Mouse (Mus musculus) spleen, postnatal 36 days (tissue): ENCODE results near the gene Igsf8.

Experiments used
- DNase-seq, 2 experiments: peaks; one replicate each; pipeline ENCODE4 v3.0.0; 2022; ENCODE audit warnings: low spot score in 2 of 2, mixed read lengths in 1 of 2

Gene Igsf8

DNA sequence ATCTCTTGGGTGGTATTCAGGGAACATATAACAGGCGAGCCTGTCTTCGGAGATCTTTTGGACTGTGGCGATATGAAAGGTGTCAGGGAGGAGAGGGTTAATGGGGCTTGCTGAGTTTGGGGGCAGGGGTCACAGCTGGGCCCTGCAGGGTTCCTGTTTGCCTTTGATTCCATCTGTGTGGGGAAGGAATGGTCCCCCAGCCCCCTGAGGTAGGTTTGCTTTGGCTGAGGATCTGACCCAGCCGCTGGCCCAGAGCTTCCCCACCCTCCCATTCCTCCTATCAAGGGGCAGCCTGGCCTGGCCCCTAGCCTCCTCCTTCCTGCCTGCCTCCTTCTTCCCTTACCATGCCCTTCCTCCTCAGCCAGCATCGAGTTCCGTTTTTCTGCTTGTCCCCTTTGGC is 41.4 kb downstream of the Igsf8 start:
- no peak for DNase-seq

DNA sequence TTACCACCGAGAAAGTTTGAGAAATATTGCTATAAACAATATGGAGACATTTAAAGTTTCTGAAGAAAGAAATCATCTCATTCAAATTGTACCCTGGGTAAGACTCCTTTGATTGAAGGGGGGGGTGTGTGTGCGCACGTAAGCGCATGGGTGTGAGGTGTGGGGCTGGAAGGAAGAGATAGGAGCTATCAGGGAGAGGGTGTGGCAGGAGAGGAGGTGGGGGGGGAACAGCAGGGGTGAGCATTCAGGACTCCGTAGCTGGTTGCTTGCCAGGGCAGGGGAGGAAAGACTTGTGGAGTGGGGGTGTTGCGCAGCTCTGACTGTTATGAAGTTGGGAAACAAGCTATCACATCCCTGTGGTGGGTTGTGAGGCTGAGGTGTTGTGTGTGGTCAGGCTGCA is 43.0 kb downstream of the Igsf8 start:
- no peak for DNase-seq

DNA sequence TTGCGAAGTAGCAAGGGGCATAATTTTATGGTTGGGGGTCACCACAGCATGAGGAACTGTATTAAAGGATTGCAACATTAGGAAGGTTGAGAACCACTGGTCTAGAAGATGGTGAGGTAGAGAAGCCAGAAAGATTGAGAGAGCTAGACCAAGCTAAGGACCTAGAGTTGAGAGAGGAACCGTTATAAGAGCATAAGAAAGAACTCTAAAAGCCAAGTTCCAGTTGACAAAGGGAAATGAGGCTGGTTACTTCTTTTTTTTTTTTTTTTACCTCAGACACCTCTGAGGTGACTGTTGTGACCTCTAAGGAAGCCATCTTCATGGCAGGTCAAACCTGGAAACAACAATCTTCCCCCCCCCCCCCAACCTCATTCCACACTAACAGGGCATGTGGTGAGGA is 43.7 kb downstream of the Igsf8 start:
- DNase-seq, result no peak

DNA sequence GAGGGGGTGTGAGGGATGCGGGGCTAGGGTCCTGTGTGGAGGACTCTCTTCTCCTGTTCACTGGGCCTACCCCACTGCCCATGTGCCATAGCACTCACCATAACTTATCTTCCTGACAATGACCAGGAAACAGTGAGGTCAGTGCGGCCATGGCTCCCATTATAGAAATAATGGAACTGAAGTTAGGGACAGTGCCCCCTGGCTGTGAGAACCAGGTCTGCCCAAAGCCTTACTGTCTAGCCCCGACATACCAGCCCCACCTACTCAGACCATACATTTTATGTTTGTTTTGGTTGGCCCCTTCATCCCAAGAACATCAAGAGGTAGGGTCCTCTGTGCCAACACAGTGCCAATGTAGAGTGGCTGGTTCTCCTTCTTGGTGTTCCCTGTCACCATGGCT is 44.2 kb downstream of the Igsf8 start:
- DNase-seq, result no peak

DNA sequence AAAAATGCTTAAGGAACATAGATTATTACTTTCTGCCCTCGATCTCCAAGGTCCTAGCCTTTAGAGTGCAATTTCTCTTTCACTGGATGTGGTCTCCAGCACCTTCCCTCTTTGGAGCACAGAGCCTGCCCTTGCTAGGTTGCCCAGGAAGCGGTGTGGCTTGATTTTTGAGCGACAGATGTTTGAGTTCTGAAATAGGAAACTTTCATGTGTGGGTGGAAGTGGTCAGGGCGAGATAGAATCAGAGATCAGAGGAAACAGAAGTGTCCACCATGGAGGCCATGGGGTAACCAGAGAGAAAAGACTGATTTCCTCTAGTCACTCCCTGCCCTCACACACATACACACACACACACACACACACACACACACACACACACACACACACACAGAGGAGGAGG is 44.8 kb downstream of the Igsf8 start:
- peak in 1 of 2 experiments; percentile 15 for DNase-seq

DNA sequence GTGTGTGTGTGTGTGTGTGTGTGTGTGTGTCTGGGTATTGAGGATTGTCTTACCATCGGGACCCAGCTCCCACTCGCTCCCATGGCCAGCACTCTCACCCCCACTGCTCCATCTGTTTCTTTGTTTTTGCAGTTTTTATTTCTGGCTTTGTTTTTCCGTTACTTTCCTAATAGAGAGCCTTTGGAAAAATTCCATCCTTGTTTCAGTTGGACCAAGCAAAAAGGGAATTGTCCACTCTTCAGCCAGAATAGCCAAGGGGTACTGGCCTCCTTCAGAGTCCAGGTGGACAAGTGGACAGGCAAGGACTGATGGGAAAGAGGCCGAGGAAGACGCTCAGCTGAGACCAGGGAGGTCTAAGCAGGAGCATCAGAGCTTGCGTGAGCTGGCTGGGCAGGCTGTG is 45.4 kb downstream of the Igsf8 start:
- no peak for DNase-seq

DNA sequence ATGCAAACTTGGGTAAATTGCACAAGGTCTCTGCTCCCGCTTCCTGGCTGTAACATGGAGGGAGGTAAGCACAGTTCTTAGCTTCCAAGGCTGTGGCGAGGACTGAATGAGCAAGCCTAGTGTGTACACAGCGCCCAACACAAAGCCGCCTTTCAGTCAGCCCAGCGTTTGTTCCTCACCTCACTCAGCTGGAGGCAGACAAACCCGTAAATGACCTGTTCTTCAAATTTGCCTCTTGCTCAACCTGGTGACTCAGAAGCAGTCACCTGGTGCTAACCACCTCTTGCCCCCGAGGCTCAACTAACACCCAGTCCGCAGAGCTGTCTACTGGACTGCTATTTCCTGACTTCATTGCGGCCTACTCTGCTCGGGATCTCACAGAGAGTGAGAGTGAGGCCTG is 46.5 kb downstream of the Igsf8 start:
- DNase-seq, result no peak

DNA sequence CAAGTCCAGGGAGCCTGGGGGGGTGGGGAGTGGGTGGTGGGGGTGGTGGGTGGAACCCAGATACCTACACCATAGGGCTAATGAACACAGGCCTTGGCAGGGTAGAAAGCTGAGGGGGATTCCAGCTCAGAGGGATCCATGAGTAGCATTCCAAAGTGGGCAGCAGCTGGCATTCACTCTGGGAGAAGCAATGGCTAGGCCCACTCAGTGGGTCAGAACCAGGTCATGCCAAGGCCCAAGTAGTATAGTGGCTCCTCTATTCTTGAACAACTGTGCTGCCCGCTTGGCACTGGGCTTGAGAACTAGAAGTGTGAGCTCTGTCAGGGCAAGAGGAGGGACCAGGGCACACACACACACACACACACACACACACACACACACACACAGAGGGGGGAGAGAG is 47.0 kb downstream of the Igsf8 start:
- no peak for DNase-seq

DNA sequence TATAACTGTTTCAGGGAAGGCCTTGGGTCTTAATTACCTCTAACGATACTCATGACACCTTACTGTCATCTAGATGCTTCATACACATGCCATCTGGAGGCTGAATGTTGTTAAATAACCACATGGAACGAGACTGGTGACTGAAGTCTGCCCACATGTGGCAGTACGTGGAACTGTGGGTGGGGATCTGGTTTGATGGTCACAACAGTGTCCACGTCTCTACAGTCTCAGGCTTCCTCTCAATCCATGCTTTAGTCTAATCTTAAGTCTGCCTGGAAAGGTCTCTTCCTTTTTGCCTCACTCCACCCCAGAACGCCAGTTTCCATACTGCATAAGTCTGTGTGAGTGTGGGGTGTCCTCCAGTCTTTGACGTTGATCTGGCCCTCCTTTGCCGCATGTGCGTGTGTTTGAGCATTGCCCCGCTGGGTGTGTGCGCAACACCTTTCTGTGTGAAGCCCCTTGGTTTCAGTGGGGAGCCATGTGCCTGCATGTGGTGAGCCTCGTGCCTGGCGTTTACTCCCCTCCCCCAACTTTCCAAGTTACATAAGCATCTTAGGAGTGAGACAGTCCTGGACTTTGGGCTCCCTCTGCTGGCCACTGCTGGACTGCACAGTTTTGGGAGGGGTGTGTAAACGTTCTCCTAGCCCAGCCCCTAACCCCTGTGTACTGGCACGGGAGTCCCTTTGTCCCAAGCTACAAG is 48.4 kb downstream of the Igsf8 start:
- DNase-seq, result peak; percentile 80 to 84

DNA sequence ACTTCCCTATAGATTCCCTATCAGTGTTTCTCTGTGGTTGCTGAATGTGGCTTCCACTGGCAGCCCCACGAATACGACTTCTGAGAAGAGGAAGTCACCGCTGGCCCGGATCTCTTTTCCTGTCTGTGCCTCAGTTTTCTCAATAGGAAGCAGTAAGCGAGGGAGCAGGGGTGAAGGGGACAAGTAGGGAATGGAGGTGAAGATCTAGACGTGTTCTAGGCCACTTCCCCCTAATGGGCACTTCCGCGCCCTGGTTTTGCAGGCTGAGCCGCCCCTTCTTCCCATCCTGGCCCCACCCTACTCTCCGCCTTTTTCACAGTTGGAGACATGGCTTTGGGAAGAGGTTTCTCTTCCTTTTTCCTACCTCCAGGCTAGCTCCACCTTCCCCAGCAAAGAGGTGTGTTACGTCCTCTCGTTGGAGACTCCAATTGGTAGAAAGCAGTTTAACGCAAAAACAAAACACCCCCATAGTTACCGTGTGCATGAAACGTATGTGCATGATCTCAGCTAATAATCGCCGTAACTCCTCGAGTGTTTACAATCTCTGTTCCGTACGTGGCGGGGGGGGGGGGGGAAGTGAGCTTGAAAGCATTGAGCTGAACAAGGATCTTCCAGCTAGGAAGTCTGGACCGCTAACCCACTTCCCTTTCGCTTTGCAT is 49.9 kb downstream of the Igsf8 start:
- peak; percentile 40 to 50 for DNase-seq

DNA sequence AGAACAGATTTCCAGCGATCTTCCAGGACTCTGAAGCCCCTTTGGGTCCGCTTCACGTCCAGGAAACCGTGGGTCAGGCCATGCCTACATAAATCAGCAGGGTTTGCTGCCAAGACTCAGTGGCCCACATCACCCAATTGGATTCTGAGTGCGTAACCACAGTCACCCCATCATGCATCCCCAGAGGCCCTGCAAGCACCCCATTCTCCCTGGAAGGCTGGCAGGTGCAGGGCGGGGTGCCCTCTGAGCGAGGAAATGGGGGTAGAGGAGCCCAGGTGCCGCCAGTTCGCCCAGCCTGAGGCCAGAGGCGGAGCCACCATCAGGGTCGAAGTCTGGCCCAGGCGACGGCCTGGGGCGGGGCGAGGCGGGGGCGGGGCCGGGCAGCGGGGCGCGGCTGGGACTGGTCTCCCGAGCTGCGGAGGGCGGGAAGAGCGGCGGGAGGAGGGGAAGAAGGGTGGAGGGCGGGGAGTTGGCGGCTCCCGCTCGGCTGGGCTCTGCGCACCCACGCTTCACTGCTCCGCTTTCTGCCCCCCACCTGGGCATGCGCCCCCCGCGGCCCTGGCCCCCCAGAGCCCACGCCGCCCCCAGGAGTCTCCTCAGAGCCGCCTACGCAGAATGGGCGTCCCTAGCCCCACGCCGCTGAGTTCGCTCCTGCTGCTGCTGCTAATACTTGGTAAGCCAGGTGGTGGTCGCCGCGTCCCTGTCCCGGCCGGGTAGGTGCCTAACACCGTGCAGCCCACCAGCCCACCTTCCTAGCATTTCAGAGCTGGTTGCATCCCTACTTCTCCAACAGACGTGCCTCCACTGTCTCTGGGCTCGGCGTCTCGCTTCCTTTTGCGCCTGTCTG is 50.7 kb downstream of the Igsf8 start:
- DNase-seq, result peak; percentile 92 to 93

DNA sequence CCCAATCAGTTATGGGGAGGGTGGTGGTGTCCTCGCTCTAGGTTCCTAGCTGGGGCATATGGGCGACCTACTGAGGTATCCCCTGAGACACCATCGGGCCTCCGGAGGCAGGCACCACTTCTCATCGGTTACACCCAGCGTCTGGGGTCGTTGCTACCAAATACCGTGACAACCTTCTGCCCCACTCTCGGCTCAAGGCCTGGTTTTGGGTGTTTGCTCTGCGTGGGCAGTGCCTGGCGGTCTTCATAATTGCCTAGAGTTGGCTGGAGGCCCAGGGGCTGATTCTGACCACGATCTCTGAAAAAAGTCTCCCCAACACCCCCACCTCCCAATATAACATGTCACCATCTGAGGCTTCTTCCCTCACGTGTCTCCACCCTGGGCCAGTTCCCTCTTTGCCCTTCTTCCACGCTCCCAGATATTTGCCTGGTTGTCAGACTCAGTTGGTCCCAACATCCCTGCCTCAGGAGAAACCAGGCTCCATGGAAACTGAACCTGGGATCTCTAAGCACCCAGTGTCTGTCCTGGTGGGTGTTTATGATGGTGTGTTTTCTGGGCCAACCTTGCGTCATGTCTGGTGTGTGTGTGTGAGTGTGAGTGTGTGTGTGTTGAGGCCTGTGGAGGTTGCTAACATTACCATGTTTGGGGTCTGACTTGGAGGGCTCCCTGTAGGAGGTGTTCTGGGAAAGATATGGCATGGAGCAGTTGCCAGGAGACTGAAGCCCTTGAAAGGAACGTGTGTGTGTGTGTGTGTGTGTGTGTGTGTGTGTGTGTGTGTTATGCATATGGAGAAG is 51.5 kb downstream of the Igsf8 start:
- DNase-seq, result peak; percentile 53 to 60

DNA sequence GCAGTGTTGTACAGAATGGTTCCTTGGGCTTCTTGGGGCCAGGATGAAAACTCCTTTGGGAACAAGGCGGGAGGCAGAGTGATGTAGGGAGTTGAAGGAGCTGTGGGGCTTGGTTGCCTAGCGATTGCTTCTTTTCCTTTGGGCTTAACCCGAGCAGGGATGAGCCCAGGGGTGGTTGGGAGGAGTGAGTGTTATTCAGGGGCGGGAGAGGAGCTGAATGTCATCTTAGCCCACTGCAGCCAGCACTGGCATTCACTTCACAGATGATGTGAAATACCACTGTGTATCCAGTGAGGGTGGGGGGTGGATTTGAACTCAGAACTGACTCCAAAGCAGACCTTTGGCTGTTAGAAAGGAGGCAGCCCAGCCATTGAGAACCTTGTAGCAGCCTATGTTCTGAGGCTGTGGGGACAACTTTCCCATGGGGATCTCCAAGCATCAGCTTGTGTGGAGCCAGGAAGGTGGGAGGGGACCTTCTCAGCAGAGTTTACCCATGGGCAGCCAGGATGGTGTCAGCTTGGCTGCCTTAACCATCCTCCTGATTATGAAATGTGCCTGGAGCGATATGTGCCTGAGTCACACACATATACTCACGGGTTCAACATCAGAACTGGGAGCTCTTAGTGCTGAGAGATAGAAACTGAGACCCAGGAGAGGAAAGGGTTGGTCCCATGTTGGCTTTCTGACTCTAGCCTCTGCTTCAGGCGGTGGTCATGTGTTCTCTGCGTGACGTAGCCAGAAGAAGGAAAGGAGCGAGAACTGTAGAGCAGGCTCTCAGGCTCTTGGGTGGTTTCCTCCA is 52.4 kb downstream of the Igsf8 start:
- DNase-seq, result no peak

DNA sequence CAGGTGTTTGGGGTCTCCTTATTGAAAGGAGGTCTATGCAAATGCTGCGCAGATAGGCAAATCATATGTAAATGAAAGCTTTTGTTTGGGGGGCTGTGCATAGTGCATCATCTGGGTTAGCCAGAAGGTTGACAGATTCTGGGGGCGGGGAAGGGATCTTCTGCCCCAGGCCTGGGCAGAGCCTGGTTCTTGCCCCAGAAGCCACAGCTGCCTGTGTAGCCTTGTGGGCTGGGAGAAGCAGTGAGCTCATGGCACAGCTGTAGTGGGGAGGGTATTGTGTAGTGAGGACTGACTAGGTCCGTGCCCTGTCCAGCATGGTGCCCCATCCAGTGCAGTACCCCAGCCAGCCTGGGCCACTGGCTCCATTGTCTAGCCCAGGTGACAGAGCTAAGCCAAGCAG is 53.5 kb downstream of the Igsf8 start:
- DNase-seq, result no peak

DNA sequence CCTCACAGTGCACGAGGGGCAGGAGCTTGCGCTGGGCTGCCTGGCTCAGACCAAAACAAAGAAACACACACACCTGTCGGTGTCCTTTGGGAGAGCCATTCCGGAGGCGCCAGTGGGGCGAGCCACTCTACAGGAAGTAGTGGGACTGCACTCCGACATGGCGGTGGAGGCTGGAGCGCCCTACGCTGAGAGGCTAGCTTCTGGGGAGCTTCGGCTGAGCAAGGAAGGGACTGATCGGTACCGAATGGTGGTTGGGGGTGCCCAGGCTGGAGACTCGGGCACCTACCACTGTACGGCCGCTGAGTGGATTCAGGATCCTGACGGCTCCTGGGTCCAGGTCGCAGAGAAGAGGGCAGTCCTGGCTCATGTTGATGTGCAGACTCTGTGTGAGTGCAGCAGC is 56.0 kb downstream of the Igsf8 start:
- DNase-seq, result no peak

DNA sequence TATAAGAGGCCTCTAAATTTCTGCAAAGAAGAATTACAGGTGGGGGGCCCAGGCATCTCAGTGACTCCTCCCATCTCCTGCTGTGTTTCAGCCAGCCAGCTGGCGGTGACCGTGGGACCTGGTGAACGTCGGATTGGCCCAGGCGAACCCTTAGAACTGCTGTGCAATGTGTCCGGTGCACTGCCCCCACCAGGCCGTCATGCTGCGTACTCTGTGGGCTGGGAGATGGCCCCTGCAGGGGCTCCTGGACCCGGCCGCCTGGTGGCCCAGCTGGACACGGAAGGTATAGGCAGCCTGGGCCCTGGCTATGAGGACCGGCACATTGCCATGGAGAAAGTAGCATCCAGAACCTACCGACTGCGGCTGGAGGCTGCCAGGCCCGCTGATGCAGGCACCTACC is 56.5 kb downstream of the Igsf8 start:
- DNase-seq, result no peak

DNA sequence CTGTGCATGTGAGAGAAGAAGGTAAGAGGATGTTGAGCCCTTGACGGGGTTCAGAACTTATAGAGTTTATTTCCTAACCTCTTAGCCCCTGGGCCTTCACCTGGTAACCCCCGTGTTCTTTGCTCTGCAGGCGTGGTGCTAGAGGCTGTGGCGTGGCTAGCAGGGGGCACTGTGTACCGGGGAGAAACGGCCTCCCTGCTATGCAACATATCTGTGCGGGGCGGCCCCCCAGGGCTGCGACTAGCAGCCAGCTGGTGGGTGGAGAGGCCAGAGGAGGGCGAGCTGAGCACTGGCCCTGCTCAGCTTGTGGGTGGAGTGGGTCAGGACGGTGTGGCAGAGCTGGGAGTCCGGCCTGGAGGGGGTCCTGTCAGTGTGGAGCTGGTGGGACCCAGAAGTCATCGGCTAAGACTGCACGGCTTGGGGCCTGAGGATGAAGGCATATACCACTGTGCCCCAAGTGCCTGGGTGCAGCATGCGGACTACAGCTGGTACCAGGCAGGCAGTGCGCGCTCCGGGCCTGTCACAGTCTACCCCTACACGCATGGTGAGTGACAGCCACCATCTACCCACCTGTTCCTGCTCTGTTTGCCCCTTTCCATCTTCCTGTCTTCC is 57.1 kb downstream of the Igsf8 start:
- DNase-seq, result no peak

DNA sequence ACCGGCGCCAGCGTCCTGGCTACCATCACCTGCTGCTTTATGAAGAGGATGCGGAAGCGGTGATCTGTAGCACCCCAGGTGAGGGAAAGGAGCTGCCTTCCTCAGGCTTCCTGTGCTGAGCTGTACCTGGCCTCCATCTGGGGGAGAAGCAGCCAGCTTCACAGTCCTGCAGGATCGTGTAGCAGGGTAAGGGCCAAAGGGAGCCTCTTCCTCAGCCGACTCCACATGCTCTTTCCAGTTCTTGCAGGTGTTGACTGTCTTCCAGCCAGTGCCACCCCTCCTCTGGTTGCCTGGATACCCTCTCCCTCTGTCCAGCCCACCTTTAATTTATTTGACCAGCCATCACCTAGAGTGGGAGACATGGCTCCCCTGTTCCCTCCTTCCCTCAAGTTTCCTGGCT is 57.9 kb downstream of the Igsf8 start:
- DNase-seq, result no peak

DNA sequence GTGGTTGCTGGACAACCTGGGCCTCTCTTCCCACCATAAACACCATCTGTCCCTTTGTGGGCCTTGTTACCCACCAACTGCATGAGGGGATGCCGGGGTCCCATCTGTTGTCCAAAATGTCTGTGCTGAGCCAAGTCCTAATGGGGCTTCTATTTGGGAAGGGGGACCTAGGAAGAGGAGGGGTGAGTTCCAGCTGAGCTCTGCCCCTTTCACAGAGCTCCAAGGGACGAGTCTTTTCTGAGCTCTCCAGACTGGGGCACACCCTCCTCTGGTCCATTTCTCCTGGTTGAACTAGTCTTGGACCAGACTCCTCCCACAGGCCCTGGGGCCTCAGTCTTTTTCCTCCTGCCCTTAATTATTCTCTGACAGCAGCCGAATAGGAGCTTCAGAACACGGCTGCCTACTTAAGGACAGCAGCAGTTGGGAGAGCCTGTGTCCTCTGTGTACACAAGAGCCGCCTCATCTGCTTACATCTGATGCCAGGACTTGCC is 58.5 kb downstream of the Igsf8 start:
- DNase-seq, result no peak

DNA sequence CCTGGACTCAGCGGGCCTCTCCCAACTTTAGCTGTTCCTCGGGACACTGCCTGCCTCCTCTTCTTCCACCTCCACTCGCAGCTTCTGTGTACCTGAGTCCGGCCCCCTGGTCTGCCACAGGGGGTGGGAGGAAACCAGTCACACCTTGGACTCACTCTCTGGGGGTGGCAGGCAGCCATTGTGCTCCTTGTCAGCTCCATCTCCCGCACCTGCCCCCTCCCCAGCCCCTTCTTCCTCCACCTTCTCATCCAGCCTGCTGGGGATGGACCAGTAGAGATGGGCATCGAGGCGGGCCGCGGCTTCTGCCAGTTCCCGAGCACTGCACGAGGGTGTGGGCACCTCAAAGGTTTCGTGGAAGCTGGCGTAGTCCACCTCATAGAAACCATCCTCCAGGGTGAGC is 61.3 kb downstream of the Igsf8 start:
- DNase-seq, result no peak

DNA sequence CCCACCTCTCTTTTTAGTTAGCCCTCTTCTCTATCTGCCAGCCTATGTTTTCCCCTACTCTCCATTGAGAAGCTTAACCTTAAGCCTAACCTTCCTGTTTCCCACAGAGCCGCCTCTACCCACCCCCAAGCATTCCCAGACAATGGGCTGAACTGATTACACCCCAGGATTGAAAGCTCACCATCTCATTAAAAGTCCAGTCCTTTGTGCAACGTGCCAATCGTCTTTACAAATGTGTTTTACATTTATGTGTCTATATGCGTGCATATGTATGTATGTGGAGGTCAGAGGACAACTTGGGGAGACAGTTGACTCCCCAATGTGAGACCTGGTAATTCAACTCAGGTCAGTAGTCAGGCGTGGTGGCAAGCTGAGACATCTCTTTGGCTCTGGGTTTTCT is 61.9 kb downstream of the Igsf8 start:
- no peak for DNase-seq
